Mouse (Mus musculus): ENCODE measurements around the gene Psmf1. TPM values are rescaled to one million over a fixed set of nuclear protein-coding genes. Genes with fewer than 3 reads are reported as not detected.

Psmf1 gene
- total and polyA plus RNA-seq, 2 experiments from 2014 or later = 72.6 to 77.6 TPM

DNA sequence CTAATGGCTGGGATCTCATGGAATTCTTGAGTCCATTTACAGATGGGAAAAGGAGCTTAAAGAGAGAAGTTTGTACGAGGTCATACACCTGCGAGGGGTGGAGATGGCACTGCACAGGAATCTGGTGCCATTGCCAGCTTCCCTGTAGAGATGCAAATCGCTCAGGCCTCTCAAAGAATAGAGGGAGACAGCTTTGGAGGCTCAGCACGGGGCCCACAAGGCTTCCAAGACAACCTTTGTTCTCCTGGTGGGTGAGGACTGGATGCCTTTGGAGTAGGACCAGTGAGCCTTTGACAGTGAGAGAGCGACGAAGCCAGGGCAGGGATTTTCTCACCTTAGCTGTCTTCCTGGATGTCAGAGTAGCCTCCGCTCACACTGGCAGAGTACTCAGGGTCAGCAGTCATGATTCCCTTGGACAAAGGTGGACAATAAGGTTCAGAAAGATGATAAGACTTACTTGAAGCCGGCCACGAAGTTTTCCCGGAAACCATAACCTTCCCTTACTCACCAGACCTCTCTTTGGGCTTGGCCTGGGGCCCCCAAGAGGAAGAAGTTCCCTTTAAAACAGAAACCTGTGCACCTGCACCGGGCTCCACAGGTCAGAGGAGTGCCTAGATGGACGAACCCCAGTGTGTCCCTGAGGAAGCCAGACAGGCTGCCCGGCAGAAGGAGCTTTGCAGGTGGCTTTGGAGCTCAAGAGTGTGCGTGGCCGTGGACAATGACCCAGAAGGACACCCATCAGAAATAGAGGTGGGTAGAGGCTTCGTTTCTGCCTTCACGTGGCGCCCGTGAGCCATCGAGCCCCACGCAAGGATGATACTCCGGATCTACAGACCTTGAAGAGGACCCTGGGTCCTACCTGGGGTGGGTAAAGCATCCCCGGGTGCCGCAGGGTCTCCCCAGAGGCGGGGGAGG lies 42.5 kb downstream of the Psmf1 start, which contains the start of gene Tmem74b:
Gene Tmem74b (plus strand): TSS at position 778 of the 915 bp plus-strand sequence.
- peak; percentile 12 for DNase-seq (ENCODE audit: low spot score)
- Histone ChIP-seq H3K36me3 (ENCODE audit: insufficient read depth, low read length) (peaks cover 10% of the 10 kb centered on the region), H3K4me3 (ENCODE audit: low read depth, low read length) (peak within 1 kb of the TSS; percentile 90), H3K4me1 (ENCODE audit: insufficient read depth, low read length) (peaks cover 6% of the 10 kb centered on the region; the same call in 1 of the 2 replicates), H3K27me3 (ENCODE audit: insufficient read depth, low read length) (no peaks in the 10 kb centered on the region), H3K4me2 (ENCODE audit: low read depth, low read length, poor library complexity, severe bottlenecking) (peak within 1 kb of the TSS; percentile 84), H3K27ac (ENCODE audit: low read depth, low read length) (peak within 1 kb of the TSS; percentile 68), H3K9ac (replicated peaks; ENCODE audit: low read length, poor library complexity, severe bottlenecking) (peak within 1 kb of the TSS; percentile 90), H3K9me3 (ENCODE audit: low read length) (no peaks in the 10 kb centered on the region)
- no peak for TF ChIP-seq CTCF (IDR thresholded peaks at IDR 0.05)
- ATAC-seq (ENCODE audit: low FRiP score) = peak; percentile 52
- WGBS = 5% methylated on average over 25 of the region's 25 CpGs

GRCm38 (mm10) chr2:151682976-151683375 lies 61.0 kb downstream of the Psmf1 start:
- Histone ChIP-seq H3K9me3 (ENCODE audit: low read length) (no peaks in the 10 kb centered on the region), H3K4me3 (ENCODE audit: low read depth, low read length) (no peak overlapping the region), H3K4me1 (ENCODE audit: insufficient read depth, low read length) (no peaks in the 10 kb centered on the region), H3K27me3 (ENCODE audit: insufficient read depth, low read length) (no peaks in the 10 kb centered on the region), H3K9ac (replicated peaks; ENCODE audit: low read length, poor library complexity, severe bottlenecking) (no peak overlapping the region), H3K36me3 (ENCODE audit: insufficient read depth, low read length) (no peaks in the 10 kb centered on the region), H3K27ac (ENCODE audit: low read depth, low read length) (no peak overlapping the region), H3K4me2 (ENCODE audit: low read depth, low read length, poor library complexity, severe bottlenecking) (no peak overlapping the region)
- ATAC-seq (ENCODE audit: low FRiP score) (no peak), DNase-seq (ENCODE audit: low spot score) (no peak)
- no peak for TF ChIP-seq CTCF (IDR thresholded peaks at IDR 0.05)
- WGBS = 86% methylated on average over 4 of the region's 4 CpGs

GRCm38 (mm10) chr2:151682357-151682756 lies 61.6 kb downstream of the Psmf1 start:
- H3K36me3 ChIP-seq (ENCODE audit: insufficient read depth, low read length) = no peaks in the 10 kb centered on the region
- peak; percentile 84 for TF ChIP-seq CTCF (IDR thresholded peaks at IDR 0.05)
- no peak overlapping the region for H3K9ac ChIP-seq (replicated peaks; ENCODE audit: low read length, poor library complexity, severe bottlenecking)
- no peak overlapping the region for H3K4me2 ChIP-seq (ENCODE audit: low read depth, low read length, poor library complexity, severe bottlenecking)
- H3K4me1 ChIP-seq (ENCODE audit: insufficient read depth, low read length) = no peaks in the 10 kb centered on the region
- no peak overlapping the region for H3K27ac ChIP-seq (ENCODE audit: low read depth, low read length)
- ATAC-seq (ENCODE audit: low FRiP score) (peak; percentile 70; the same call in 1 of the 2 replicates), DNase-seq (ENCODE audit: low spot score) (peak; percentile 65)
- no peaks in the 10 kb centered on the region for H3K27me3 ChIP-seq (ENCODE audit: insufficient read depth, low read length)
- WGBS = 47% methylated on average over 3 of the region's 3 CpGs
- H3K4me3 ChIP-seq (ENCODE audit: low read depth, low read length) = no peak overlapping the region
- H3K9me3 ChIP-seq (ENCODE audit: low read length) = no peaks in the 10 kb centered on the region

DNA sequence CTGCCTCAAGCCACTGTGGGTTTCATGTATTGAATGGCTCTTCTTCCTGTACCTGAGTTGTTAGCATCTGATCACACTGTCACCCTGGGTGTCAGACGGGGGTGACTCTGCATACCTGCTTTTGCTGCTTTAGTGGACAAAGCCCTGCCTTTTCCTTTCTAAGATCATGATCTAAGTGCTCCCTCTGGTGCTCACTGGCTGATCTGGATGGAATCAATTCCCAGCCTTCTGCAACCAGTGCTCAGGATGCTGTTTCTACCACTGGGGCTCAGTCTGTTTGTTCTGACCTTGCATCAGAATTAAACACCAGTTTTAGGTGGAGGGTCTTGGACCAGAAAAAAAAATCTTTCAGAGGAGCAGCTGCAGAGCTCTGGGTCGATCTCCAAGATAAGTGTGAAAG lies 67.8 kb downstream of the Psmf1 start:
- Histone ChIP-seq H3K4me2 (ENCODE audit: low read depth, low read length, poor library complexity, severe bottlenecking) (no peak overlapping the region), H3K4me3 (ENCODE audit: low read depth, low read length) (no peak overlapping the region), H3K9me3 (ENCODE audit: low read length) (no peaks in the 10 kb centered on the region), H3K36me3 (ENCODE audit: insufficient read depth, low read length) (no peaks in the 10 kb centered on the region), H3K27me3 (ENCODE audit: insufficient read depth, low read length) (no peaks in the 10 kb centered on the region), H3K27ac (ENCODE audit: low read depth, low read length) (no peak overlapping the region), H3K9ac (replicated peaks; ENCODE audit: low read length, poor library complexity, severe bottlenecking) (no peak overlapping the region), H3K4me1 (ENCODE audit: insufficient read depth, low read length) (no peaks in the 10 kb centered on the region)
- peak; percentile 31 for DNase-seq (ENCODE audit: low spot score)
- peak; percentile 61 for TF ChIP-seq CTCF (IDR thresholded peaks at IDR 0.05)
- ATAC-seq (ENCODE audit: low FRiP score) = no peak
- 60% methylated on average over 2 of the region's 2 CpGs for WGBS

GRCm38 (mm10) chr2:151670968-151671329 lies 73.0 kb downstream of the Psmf1 start:
- H3K4me3 ChIP-seq (ENCODE audit: low read depth, low read length) = no peak overlapping the region
- H3K36me3 ChIP-seq (ENCODE audit: insufficient read depth, low read length) = no peaks in the 10 kb centered on the region
- H3K27me3 ChIP-seq (ENCODE audit: insufficient read depth, low read length) = no peaks in the 10 kb centered on the region
- no peak overlapping the region for H3K4me2 ChIP-seq (ENCODE audit: low read depth, low read length, poor library complexity, severe bottlenecking)
- no peaks in the 10 kb centered on the region for H3K4me1 ChIP-seq (ENCODE audit: insufficient read depth, low read length)
- ATAC-seq (ENCODE audit: low FRiP score) (0 out of 2 replicates have a peak, but pooled peaks have one; percentile 41), DNase-seq (ENCODE audit: low spot score) (peak; percentile 6)
- no peak overlapping the region for H3K9ac ChIP-seq (replicated peaks; ENCODE audit: low read length, poor library complexity, severe bottlenecking)
- WGBS = 50% methylated on average over 1 of the region's 1 CpGs
- no peaks in the 10 kb centered on the region for H3K9me3 ChIP-seq (ENCODE audit: low read length)
- TF ChIP-seq CTCF (IDR thresholded peaks at IDR 0.05) = no peak
- no peak overlapping the region for H3K27ac ChIP-seq (ENCODE audit: low read depth, low read length)

Measured in midbrain, postnatal 0 days (tissue).